Mouse (Mus musculus): ENCODE data around the gene A830018L16Rik.

DNA sequence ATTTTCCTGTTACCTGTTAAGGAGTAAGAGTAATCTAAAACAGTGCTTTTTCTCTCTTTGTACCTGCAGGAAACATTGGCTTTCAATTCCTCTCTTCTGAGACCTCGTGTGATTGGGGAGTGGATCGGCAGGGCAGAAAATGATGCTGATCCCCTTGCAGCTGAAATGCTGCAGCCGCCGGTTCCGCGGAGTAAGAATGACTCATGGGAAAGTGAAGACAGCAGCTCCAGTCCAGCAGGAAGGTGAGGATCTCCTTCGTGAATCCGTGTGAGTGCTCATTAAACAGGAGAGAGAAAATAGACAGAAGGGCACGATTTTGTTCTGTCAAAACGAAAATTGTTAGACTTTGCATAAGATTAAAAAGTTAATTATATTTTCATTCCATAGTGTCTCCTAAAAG lies 174.4 kb downstream of the A830018L16Rik start:
- no peak for TF ChIP-seq CTCF (IDR thresholded peaks at IDR 0.05; ENCODE audit: extremely low read depth, insufficient read depth, insufficient read length, insufficient replicate concordance)
- TF ChIP-seq POLR2A (IDR thresholded peaks at IDR 0.05; ENCODE audit: low read depth, low read length) = no peak

All from spleen, adult 2 months (tissue).